Mouse (Mus musculus) hindbrain, embryonic 13.5 days (tissue): ENCODE results near the gene Tyw1. TPM values are rescaled to one million over a fixed set of nuclear protein-coding genes. Genes with fewer than 3 reads are reported as not detected.

Source experiments
- ATAC-seq: fragments of 200-750 bp; cut with Nextera tagmentation; 2 replicates; pipeline ENCODE4 v1.8.0; 2017; ENCODE audit warnings: moderate TSS enrichment; ENCODE audit not compliant: low FRiP score
- H3K27ac ChIP-seq: fragments of 300-500 bp; sonication (generic); 2 replicates; pipeline ENCODE4 v1.5.1; 2015; ENCODE audit warnings: inconsistent platforms, mild to moderate bottlenecking, moderate library complexity
- H3K27me3 ChIP-seq: fragments of 300-500 bp; sonication (generic); 2 replicates; pipeline ENCODE4 v1.6.1; 2015; ENCODE audit warnings: mild to moderate bottlenecking, inconsistent platforms
- H3K36me3 ChIP-seq: fragments of 300-500 bp; sonication (generic); 2 replicates; pipeline ENCODE4 v1.6.1; 2015; ENCODE audit warnings: mild to moderate bottlenecking, inconsistent platforms
- H3K4me1 ChIP-seq: fragments of 300-500 bp; sonication (generic); replicated peaks from 2 replicates; pipeline ENCODE4 v1.6.1; 2015; ENCODE audit warnings: inconsistent platforms
- H3K4me2 ChIP-seq: fragments of 300-500 bp; sonication (generic); 2 replicates; pipeline ENCODE4 v1.6.1; 2015; ENCODE audit warnings: inconsistent platforms, mild to moderate bottlenecking, moderate library complexity
- H3K4me3 ChIP-seq: fragments of 300-500 bp; sonication (generic); 2 replicates; pipeline ENCODE4 v1.5.1; 2015; ENCODE audit warnings: mild to moderate bottlenecking, inconsistent platforms
- H3K9ac ChIP-seq: fragments of 300-500 bp; sonication (generic); 2 replicates; pipeline ENCODE4 v1.6.1; 2015; ENCODE audit warnings: mild to moderate bottlenecking, inconsistent platforms
- H3K9me3 ChIP-seq: fragments of 300-500 bp; sonication (generic); 2 replicates; pipeline ENCODE4 v1.6.1; 2016; ENCODE audit warnings: inconsistent platforms
- WGBS: fragments of 180-500 bp; shearing (Covaris S2); methylation state at CpG from one replicate; pipeline ENCODE4 v1.1.7; 2015; 5-methylcytosine and 5-hydroxymethylcytosine counted together
- polyA plus RNA-seq: library from polyadenylated mRNA; unstranded; fragments of >200 nt; fragmentation: Nextera tagmentation; extraction: Ambion mirVana; gene quantifications from 2 replicates; pipeline ENCODE4 v1.2.1, GENCODE M21; 2015

Gene Tyw1
- polyA plus RNA-seq, 1 experiment from 2014 or later: 24.6 TPM

DNA sequence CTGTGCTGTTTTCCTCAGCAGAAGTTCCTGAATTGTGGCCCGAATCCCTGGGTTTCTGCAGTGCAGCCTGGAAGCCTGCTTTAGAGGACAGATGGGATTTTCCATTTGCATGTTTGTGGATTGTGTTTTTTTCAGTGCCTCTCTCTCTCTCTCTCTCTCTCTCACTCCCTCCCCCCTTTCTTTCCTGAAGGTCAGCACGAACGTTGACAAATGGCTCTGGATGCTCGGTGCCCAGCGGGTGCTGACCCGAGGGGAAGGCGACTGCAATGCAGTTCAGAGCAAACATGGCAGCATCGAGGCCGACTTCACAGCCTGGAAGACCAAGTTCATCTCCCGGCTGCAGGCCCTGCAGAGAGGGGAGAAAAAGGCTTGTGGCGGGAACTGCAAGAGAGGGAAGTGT lies 13.6 kb downstream of the Tyw1 start:
- Histone ChIP-seq H3K36me3 (peaks cover 76% of the 10 kb centered on the region), H3K9me3 (no peaks in the 10 kb centered on the region), H3K4me2 (no peak overlapping the region), H3K27me3 (no peaks in the 10 kb centered on the region), H3K9ac (no peak overlapping the region), H3K4me3 (no peak overlapping the region), H3K27ac (no peak overlapping the region), H3K4me1 (no peaks in the 10 kb centered on the region)
- WGBS: 90% methylated on average over 11 of the region's 11 CpGs
- no peak for ATAC-seq

DNA sequence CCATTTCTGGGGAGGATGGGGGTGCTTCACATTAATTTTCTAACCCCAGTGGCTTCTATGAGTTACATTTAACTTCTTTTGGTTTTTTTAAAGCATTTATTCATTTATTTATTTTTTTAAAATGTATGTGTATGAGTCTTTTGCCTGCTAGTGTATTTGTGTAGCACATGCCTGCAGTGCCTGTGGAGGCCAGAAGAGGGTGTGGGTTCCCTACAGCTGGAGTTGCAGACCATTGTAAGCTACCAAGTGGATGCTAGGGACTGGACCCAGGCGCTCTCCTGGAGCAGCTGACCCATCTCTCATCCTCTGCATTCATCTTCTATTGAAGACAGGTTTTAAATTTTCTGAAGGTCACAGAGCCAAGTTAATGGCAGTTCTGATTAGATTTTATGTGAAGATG lies 16.9 kb downstream of the Tyw1 start:
- Histone ChIP-seq H3K27me3 (no peaks in the 10 kb centered on the region), H3K4me1 (no peaks in the 10 kb centered on the region), H3K27ac (no peak overlapping the region), H3K4me2 (no peak overlapping the region), H3K4me3 (no peak overlapping the region), H3K36me3 (peaks cover 81% of the 10 kb centered on the region), H3K9me3 (no peaks in the 10 kb centered on the region), H3K9ac (no peak overlapping the region)
- WGBS: 91% methylated on average over 1 of the region's 1 CpGs
- ATAC-seq: no peak

DNA sequence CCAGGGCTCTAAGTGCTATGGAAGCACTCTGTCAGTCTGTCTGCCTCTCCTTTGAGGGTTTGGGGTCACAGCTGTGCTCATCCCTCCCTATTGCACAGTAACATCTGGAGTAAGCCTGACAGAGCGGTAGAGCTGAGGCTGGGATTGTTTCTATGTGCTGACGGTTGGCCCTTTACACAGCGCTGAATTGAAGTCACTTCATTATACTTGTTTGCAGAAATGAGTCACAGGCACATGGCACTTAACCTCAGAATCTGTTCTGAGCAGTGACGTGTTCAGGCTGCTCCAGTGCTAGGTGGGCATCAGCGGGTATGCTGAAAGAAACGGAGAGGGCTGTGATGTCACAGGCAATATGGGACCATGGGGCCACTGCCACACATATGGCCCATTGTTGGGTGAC lies 17.6 kb downstream of the Tyw1 start:
- no peak for ATAC-seq
- Histone ChIP-seq H3K9ac (no peak overlapping the region), H3K9me3 (no peaks in the 10 kb centered on the region), H3K4me2 (no peak overlapping the region), H3K27ac (no peak overlapping the region), H3K4me1 (no peaks in the 10 kb centered on the region), H3K27me3 (no peaks in the 10 kb centered on the region), H3K36me3 (peaks cover 81% of the 10 kb centered on the region), H3K4me3 (no peak overlapping the region)
- 94% methylated on average over 6 of the region's 6 CpGs for WGBS

DNA sequence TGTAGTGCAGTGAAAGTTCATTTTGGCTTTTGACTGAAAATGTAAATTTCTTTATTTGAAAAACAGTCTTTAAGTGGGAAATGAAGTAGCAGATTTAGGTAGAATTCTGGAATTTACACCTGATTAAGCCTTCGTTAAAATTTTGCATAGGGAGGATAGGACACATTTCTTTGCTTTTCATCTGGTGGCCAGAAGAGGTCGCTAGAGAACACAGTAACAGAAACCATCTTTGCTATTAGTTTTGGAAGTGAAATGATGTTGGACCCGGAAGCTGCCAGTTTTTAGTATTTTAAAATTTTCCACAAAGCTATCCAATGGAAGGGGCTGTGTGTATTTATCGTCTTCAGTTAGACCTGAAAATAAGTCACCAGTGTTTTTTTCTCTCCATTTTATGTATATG lies 20.1 kb downstream of the Tyw1 start:
- Histone ChIP-seq H3K4me2 (no peak overlapping the region), H3K4me1 (no peaks in the 10 kb centered on the region), H3K9ac (no peak overlapping the region), H3K36me3 (peaks cover 86% of the 10 kb centered on the region), H3K4me3 (no peak overlapping the region), H3K27me3 (no peaks in the 10 kb centered on the region), H3K9me3 (no peaks in the 10 kb centered on the region), H3K27ac (no peak overlapping the region)
- 52% methylated on average over 4 of the region's 4 CpGs for WGBS
- no peak for ATAC-seq

DNA sequence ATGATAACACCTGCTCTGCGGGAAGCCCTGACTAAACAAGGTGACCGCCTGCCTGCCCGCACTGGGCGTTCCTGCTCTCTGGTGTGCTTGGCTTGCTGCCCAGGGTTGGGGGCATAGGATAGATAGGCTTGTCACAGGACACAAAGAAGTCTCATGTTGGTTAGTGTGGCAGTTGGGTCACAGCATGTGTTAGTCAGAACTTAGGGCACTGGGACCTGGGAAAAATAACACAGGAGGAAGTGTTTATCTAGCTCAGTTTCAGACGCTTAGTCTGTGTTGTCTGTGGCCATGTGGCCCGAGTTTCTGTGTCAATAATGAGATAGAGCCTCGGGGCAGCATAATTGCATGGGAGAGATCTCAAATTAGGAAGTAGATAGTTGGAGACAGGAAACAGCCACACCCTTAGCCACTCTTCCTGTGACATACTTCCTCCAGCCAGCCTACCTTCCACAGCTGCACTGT lies 22.6 kb downstream of the Tyw1 start:
- Histone ChIP-seq H3K36me3 (peaks cover 89% of the 10 kb centered on the region), H3K4me1 (no peaks in the 10 kb centered on the region), H3K4me2 (no peak overlapping the region), H3K27me3 (no peaks in the 10 kb centered on the region), H3K9me3 (no peaks in the 10 kb centered on the region), H3K9ac (no peak overlapping the region), H3K27ac (no peak overlapping the region), H3K4me3 (no peak overlapping the region)
- ATAC-seq: no peak
- 91% methylated on average over 7 of the region's 7 CpGs for WGBS

DNA sequence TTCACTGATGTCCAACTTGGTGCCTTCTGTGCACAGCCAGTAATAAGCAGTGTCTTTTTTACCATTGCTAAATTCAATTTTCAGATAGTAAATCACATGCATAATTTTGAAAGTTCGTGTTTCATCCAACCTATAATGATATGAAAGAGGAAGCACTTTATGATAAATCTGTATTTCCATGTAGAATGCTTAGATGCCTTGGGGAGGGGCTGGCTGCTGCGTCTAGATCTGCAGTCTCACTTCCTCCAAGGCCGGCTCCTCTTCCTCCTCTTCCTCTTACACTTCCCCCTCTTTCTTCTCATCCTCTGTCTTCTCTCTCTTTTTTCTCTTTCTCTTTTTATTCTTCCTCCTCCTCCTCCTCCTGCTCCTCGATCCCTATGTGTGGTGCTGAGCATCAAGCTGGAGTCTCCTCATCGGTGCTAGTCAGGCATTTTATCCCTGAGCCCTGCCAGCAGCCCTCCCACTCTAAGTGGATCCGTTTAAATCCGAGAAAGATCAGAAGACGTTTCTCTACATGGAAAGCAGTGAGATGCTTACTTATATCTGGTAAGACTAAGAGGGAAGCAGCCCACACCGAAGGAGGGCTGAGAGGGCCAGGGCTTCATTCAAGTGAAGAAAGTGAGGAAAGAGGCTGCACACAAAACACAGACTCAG lies 27.8 kb downstream of the Tyw1 start:
- ATAC-seq: no peak
- peaks cover 90% of the 10 kb centered on the region for H3K36me3 ChIP-seq
- no peak overlapping the region for H3K27ac ChIP-seq
- H3K9ac ChIP-seq: no peak overlapping the region
- no peak overlapping the region for H3K4me2 ChIP-seq
- no peak overlapping the region for H3K4me3 ChIP-seq
- H3K9me3 ChIP-seq: no peaks in the 10 kb centered on the region
- WGBS: 97% methylated on average over 9 of the region's 9 CpGs
- H3K27me3 ChIP-seq: no peaks in the 10 kb centered on the region
- H3K4me1 ChIP-seq: no peaks in the 10 kb centered on the region

DNA sequence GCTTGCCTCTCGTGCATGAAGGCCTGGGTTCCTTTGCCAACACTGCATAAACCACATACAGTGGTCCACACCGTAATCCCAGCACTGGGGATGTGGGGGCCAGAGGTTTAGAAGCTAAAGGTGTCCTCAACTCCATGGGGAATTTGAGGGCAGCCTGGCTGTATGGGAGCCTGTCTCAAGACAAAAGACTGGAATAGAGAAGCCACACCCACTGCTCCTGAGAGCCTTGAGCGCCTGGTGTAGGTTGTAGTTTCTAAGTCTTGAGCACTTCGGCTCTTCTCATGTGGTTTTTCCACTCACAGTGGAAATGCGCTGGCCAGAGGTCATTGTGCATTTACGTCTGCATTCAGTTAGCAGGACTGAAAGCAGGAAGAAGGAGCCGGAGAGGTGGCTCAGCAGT lies 32.7 kb downstream of the Tyw1 start:
- Histone ChIP-seq H3K27ac (no peak overlapping the region), H3K4me1 (no peaks in the 10 kb centered on the region), H3K36me3 (peaks cover 77% of the 10 kb centered on the region), H3K9ac (no peak overlapping the region), H3K4me3 (no peak overlapping the region), H3K4me2 (no peak overlapping the region), H3K27me3 (no peaks in the 10 kb centered on the region), H3K9me3 (no peaks in the 10 kb centered on the region)
- 93% methylated on average over 7 of the region's 7 CpGs for WGBS
- no peak for ATAC-seq

DNA sequence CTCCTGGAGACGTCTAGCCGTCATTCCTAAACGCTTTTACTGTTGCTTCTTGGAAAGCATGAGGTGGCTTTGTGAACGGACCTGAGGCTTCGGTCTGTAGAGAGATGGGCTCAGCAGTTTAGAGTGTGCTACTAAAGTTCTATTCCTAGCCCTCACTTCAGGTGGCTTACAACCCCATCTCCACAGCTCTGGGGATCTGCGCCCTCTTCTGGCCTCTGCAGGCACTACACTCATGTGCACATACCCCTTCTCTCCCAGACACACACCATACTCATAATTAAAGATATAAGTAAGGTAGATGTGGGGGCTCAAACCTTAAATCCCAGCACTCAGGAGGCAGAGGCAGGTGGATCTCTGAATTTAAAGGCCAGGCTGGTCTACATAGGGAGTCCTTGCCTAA lies 34.8 kb downstream of the Tyw1 start:
- Histone ChIP-seq H3K4me1 (peaks cover 7% of the 10 kb centered on the region; the same call in 1 of the 2 replicates), H3K9me3 (no peaks in the 10 kb centered on the region), H3K27me3 (no peaks in the 10 kb centered on the region), H3K4me2 (no peak overlapping the region), H3K4me3 (no peak overlapping the region), H3K36me3 (peaks cover 57% of the 10 kb centered on the region), H3K27ac (no peak overlapping the region), H3K9ac (no peak overlapping the region)
- ATAC-seq: no peak
- WGBS: 99% methylated on average over 6 of the region's 6 CpGs

DNA sequence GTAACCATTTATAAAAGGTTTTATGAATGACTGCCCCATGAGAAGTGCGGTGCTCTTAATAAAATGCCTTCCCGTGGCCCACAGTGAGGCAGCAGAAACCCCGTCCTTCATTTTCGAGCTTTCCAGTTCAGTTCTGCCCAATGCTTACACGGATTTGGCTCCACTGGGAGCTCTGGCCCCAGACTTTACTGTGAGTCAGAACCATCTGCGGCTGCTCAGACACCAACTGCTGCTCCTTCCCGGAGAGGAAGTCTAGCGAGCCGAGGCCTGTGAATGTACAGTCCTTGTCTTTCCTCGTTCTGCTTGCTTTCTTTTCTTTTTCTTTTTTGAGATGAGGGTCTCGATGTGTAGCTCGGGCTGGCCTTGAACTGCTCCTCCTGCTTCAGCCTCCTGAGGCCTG lies 35.4 kb downstream of the Tyw1 start:
- ATAC-seq: no peak
- Histone ChIP-seq H3K9ac (no peak overlapping the region), H3K27ac (no peak overlapping the region), H3K36me3 (peaks cover 57% of the 10 kb centered on the region), H3K9me3 (no peaks in the 10 kb centered on the region), H3K27me3 (no peaks in the 10 kb centered on the region), H3K4me1 (peaks cover 7% of the 10 kb centered on the region; the same call in 1 of the 2 replicates), H3K4me2 (no peak overlapping the region), H3K4me3 (no peak overlapping the region)
- WGBS: 96% methylated on average over 12 of the region's 12 CpGs

DNA sequence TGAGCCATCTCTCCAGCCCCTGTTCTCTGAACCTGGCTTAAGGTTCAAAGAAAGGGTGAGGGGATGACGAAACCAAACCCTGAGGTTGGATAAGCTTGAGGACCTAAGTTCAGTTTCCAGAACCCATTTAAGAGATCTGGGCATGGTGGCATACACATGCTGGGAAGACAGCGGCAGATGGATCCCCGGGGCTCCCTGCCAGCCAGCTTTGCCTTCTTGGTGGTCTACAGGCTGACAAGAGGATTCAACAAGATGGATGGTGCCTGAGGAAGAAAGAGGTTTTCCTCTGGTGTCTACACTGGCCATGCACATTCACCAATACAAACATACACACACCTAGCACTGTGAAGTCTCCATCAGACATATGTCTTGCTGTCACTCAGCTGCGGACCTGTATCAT lies 37.6 kb downstream of the Tyw1 start:
- peaks cover 59% of the 10 kb centered on the region for H3K36me3 ChIP-seq
- H3K4me2 ChIP-seq: no peak overlapping the region
- H3K9ac ChIP-seq: no peak overlapping the region
- no peak for ATAC-seq
- no peak overlapping the region for H3K27ac ChIP-seq
- 87% methylated on average over 4 of the region's 4 CpGs for WGBS
- no peak overlapping the region for H3K4me3 ChIP-seq
- peaks cover 7% of the 10 kb centered on the region; the same call in 1 of the 2 replicates for H3K4me1 ChIP-seq
- H3K9me3 ChIP-seq: no peaks in the 10 kb centered on the region
- no peaks in the 10 kb centered on the region for H3K27me3 ChIP-seq

DNA sequence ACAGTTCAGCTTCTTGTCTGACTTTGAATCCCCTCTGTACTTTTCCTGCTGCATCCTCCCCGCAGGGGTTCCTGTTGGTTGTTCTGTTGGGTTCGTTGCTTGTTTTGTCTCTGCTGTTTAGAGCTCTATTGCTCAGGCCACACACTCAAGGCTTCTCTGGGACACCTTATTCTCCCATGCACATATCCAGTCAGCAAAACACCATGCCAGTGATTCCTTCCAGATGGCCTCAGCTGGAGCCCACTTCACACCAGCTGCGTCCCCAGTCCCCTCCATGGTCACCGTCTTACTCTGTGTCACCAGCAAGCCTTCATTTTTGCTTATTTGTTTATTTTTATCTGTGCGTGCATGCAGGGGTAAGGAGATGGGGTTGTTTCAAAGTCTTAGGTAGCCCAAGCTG lies 38.5 kb downstream of the Tyw1 start:
- peaks cover 55% of the 10 kb centered on the region for H3K36me3 ChIP-seq
- H3K27me3 ChIP-seq: no peaks in the 10 kb centered on the region
- no peak overlapping the region for H3K27ac ChIP-seq
- WGBS: 63% methylated on average over 5 of the region's 5 CpGs
- H3K9ac ChIP-seq: no peak overlapping the region
- H3K4me2 ChIP-seq: no peak overlapping the region
- H3K9me3 ChIP-seq: no peaks in the 10 kb centered on the region
- peaks cover 7% of the 10 kb centered on the region; the same call in 1 of the 2 replicates for H3K4me1 ChIP-seq
- H3K4me3 ChIP-seq: no peak overlapping the region
- no peak for ATAC-seq

DNA sequence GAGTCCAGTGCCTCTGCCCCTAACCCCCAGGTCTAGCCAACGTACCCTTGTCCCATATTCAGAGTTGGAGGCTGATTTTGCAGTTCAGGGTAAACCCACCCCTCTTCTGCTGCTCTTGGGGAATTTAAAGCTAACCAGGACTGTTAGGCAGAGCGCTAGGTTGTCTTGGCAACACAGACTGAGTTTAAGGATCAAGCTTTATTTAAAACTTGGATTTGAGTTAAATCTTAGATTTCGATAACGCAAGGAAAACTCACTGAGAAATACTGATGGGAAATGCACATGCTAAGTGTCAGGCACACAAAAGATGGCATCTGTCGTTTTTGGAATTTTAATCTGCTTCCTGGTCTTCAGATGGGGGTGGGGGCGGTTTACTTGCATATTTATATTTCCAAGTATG lies 39.2 kb downstream of the Tyw1 start:
- Histone ChIP-seq H3K27me3 (no peaks in the 10 kb centered on the region), H3K4me2 (no peak overlapping the region), H3K36me3 (peaks cover 55% of the 10 kb centered on the region), H3K9ac (no peak overlapping the region), H3K4me3 (no peak overlapping the region), H3K4me1 (peaks cover 7% of the 10 kb centered on the region; the same call in 1 of the 2 replicates), H3K9me3 (no peaks in the 10 kb centered on the region), H3K27ac (no peak overlapping the region)
- 88% methylated on average over 6 of the region's 6 CpGs for WGBS
- no peak for ATAC-seq

DNA sequence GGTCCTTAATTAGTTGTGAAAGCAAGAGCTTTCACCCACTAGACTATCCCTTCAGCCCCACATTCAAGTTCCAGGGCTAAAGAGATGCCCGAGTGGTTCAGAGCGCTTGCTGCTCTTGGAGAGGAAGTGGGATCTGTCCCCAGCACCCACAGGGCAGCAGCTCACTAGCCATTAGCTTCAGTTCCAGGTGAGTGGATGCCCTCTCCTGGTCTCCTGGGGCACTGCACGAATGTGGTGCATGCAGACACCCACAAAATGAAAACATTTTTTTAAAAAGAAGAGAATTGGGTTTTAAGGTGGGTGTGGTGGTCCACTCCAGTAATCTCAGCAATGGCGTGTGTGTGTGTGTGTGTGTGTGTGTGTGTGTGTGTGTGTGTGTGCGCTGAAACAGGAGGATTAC lies 40.7 kb downstream of the Tyw1 start:
- Histone ChIP-seq H3K4me1 (peaks cover 7% of the 10 kb centered on the region; the same call in 1 of the 2 replicates), H3K36me3 (peaks cover 54% of the 10 kb centered on the region), H3K4me2 (no peak overlapping the region), H3K9me3 (no peaks in the 10 kb centered on the region), H3K9ac (no peak overlapping the region), H3K4me3 (no peak overlapping the region), H3K27me3 (no peaks in the 10 kb centered on the region), H3K27ac (no peak overlapping the region)
- 87% methylated on average over 5 of the region's 5 CpGs for WGBS
- ATAC-seq: no peak
